Mouse (Mus musculus): Measurements from ENCODE around the gene Aktip. TPM values are rescaled to one million over a fixed set of nuclear protein-coding genes. Genes with fewer than 3 reads are reported as not detected.

The Aktip gene
- total RNA-seq, 2 experiments from 2014 or later, result 137 to 138 TPM

DNA sequence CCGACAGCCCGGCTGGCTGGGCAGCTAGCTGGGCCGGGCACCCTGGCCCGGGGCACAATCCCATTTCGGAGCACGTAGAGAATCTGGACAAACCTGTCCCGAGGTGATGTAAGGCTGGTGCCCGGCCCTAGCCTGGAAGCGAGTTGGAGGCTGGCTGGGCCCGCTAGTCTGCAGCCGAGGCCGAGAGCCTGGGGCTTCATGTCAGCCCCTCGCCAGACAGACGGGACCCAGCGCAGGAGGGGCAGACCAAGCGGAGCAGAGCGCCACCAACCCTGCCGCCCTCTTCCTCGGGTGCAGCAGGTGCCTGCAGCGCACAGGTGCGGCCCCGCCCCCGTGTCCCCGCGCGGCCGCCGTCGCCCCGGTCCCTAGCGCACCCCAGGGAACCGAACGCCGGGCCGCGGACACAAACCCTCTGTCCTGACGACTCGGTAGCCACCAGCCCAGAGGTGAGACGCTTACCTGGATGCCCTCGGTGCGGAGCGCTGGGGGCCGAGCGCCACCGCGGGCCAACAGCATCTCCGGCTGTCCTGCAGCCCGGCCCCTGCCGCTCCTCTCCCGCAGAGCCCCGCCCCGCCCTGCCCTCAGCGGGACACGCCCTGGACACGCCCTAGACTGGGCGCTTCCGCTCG lies 66.2 kb downstream of the Aktip start:
- no peak for DNase-seq (ENCODE audit: low spot score in 2 of 2)

GRCm38 (mm10) chr8:91132731-91133130 lies 67.0 kb downstream of the Aktip start:
- no peak for DNase-seq (ENCODE audit: low spot score in 2 of 2)

DNA sequence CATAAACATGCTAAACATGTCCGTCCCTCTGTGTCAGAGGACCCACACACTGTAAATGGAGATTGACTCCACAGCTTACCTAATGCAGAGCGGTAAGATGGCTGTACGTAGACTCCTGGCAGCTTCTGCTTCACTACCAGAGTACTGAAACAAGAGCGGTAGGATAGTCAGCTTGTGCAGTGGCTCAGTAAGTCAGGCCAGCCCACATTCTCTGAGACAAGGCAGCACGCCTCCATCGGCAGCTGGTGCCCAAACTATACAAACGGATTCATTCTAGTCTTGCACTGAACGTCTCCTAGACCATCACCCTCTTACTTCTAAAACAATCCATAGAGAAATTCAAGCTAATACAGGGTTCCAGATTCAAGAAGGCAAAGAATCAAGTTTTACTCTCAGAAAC lies 73.0 kb downstream of the Aktip start:
- peak; percentile 42 to 56 for DNase-seq (ENCODE audit: low spot score in 2 of 2)

- DNase-seq (ENCODE audit: low spot score in 2 of 2), result no peak
These were observed 75.5 kb downstream of the Aktip start for GRCm38 (mm10) chr8:91124315-91124714.

GRCm38 (mm10) chr8:91118131-91118530 lies 81.6 kb downstream of the Aktip start:
- no peak for DNase-seq (ENCODE audit: low spot score in 2 of 2)

DNA sequence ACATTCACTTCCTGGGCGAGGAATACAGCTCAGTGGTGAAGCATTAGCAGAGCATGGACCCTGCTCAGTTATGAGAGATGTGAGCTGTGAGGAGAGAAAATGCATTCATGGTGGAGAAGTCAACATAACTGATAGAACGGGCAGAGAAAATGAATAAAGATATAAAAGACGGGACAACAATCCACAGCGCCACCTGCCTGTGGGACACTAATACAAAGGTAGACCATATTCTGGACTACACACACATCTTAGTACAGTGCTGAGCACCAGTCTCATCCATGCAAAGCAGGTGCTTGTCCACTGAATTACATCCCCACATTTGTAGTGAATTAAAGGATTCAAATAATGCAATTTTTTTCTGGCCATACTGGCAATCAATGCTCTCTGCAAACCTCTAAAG lies 82.2 kb downstream of the Aktip start:
- no peak for DNase-seq (ENCODE audit: low spot score in 2 of 2)

DNA sequence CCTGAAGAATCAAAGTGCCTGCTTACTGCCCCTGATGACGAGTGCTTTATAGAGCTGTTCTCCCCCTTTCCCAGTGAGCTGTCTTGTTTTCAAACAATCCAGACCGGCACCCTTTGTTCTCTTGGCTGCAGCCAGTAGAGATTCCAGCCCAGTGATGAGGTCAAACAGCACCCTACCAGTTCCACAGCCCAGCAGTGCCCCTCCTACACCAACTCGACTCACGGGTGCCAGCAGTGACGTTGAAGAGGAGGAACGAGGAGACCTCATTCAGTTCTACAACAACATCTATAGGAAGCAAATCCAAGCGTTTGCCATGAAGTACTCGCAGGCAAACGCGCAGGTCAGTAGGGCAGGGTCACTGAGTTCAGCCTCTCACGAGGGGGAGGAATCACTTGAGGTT lies 84.9 kb downstream of the Aktip start:
- DNase-seq (ENCODE audit: low spot score in 2 of 2), result no peak

- DNase-seq (ENCODE audit: low spot score in 2 of 2), result no peak
These were observed 85.3 kb downstream of the Aktip start for GRCm38 (mm10) chr8:91114428-91114827.

DNA sequence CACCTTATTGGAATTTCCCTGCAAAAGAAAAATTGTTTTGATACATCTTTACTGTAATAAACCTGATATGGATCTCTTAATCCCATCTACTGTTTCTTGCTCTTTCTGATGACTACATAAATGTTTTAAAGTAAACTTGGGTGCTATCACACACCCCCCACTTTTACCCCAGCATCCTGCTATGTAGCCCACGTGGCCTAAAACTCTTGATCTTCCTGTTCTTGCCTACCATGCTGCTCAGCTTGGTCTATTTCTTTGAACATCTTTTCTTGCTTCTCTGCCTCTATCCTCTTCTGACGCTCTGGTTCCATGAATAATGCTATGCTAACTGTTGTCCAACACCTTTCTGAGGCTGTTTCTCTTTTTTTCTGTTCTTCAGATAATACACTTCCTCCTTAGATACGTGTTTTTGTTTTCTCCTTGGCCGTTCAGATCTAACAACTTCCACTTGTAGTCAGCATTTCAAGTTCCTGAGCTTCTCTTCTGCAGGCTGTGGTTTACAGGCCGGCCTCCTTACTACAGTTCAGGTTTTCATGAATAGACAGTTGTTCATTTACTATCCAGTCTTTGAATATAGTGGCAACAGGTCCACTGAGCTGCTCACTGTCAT lies 87.8 kb downstream of the Aktip start:
- no peak for DNase-seq (ENCODE audit: low spot score in 2 of 2)

GRCm38 (mm10) chr8:91106271-91106670 lies 93.5 kb downstream of the Aktip start:
- no peak for DNase-seq (ENCODE audit: low spot score in 2 of 2)

DNA sequence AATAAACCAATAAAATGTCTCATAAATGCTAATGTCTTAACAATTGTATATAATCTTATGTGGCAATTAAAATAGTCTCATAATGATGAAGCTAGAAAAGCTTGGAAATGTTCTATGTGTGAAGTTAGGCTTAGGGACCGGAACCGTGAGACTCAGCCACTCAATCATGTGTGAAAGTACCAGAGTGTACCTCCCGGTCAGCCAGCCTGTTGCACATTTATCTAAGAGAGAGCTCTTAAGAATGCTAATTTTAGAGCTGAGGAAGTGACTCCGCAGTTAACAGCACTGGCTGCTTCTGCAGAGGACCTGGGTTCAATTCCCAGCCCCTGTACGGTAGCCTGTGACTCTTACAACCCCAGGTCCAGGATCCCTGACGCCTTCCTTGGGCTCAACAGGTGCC lies 101.7 kb downstream of the Aktip start:
- DNase-seq (ENCODE audit: low spot score in 2 of 2), result no peak

DNA sequence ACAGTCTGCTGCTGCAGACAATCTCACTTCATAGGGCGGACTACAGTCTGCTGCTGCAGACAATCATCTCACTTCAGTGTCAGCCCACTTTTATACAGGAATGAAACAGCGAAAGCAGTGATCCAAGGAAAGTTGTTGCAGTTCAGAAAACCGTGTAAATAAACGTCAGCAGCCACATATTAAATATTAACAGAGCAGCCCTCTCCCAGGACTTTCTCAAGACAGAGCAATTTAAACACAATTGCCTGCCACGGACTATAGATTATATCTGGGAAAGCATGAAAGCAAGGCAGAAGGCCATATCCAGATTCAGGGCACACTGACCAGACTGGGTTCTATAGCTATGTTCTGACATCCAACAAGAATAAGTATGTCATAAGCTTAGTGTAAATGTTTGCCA lies 105.6 kb downstream of the Aktip start:
- no peak for DNase-seq (ENCODE audit: low spot score in 2 of 2)

GRCm38 (mm10) chr8:91089601-91090000 lies 110.2 kb downstream of the Aktip start:
- no peak for DNase-seq (ENCODE audit: low spot score in 2 of 2)

DNA sequence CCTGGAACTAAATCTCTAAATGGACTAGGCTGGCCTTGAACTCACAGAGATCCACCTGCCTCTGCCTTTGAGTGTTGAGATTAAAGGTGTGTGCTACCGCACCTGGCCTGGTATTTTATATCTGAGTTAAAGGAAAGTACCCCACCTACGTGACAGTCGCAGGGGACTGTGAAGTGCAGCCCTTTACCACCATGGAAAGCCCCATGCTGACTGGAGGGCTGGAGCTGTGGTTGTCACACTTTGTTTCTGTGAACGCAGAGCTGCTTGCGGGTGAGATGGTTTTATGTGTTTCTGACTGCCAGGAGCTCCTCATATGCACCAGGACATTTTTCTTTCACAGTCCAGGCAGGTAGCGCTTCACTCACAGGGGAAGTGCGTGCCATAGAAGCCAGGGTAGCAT lies 111.3 kb downstream of the Aktip start:
- no peak for DNase-seq (ENCODE audit: low spot score in 2 of 2)

GRCm38 (mm10) chr8:91082428-91082827 lies 117.3 kb downstream of the Aktip start:
- DNase-seq (ENCODE audit: low spot score in 2 of 2), result no peak

DNA sequence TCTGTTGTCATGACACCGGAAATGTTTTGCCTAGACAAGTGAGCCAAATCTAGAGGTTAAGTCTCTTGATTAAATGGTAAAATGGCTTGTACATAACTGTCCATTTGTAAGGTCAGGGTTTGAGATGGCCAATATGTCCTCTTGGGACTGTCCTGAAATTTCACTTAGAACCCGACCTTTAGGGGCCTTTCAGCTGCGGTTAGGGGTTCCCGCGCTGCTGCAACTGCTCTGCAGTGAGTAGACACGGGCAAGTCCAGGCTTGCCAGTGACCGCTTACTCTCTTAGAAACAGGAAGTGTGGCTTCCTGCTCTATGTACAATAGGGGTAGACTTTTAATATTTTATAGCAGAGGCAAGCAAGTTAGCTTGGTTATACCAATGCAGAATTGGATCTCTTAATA lies 117.9 kb downstream of the Aktip start:
- DNase-seq (ENCODE audit: low spot score in 2 of 2), result no peak

DNA sequence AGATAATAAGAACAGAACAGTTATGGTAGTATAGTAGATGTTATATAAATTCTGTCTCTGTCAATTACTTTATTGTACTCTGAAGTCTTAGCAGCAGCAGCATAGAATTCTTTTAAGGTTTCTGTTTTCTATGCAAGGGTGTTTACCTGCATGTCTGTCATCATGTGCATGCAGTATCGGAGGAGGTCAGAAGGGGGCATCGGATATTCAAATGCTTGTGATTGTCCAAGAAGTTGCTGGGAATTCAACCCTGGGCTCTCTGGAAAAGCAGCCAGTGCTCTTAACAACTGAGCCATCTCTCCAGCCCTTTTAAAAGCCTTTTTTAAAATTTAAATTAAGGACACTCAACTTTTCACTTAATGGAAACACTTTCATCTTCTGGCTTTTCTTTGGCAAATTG lies 120.1 kb downstream of the Aktip start:
- no peak for DNase-seq (ENCODE audit: low spot score in 2 of 2)

DNA sequence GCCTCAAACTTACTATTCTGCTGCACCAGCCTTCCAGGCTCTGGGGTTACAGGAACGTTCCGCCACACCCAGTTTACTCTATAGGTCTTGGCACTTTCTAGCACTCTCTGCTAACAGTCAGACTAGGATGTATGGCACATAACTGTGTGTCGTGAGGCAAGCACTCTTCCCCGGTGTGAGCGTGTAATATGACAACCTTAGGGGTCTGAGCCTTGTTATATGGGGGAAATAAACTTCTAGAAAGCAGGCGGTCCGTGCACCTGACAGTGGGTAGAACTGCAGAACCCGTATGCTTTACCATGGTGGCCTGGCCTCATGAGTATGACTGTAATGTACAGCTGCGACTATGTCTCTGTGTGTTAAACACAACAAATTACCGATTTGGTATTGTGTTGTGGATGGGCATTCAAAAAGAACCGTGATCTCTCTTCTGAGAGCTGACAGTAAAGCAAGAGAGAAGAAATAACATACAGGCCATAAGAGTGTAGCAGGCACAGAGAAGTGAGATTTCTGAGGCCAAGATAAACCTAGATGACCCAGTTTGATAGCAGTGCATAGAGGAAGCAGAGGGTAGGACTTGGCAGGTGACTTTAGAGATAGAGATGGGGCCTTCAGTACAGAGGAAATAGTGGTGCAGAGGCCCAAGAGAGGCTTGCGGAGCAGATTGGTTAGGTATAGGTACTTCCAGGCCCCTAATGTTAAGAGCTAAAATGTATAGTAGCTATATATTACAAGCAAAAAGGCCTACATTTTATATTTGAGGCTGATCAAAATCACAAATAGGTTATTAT lies 122.5 kb downstream of the Aktip start:
- DNase-seq (ENCODE audit: low spot score in 2 of 2), result no peak

DNA sequence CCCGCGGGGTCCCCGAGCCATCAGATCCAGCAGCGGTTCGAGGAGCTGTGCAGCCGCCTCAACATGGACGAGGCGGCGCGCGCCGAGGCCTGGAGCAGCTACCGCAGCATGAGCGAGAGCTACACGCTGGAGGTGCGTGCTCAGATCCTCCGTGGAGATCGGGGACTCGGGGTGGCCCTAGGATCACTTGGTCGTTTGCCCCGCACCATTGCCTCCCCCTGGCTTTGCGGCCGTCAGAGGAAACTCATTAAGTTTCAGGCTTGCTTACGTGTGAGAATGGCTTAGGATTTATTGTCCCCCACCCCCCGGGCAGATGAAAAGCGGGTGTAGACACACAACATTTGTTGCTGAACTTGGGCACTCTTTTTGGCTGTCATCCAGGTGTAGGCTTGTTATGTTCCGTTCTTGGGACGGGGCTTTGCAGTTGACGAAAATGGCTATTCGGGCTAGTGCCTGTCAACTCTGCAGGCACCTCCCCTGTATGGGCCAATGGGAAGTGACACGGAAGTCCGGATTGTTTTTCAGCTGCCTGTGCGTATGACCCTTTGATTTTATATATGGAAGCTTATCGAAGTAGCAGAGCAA lies 129.4 kb downstream of the Aktip start:
- peak; percentile 51 to 55 for DNase-seq (ENCODE audit: low spot score in 2 of 2)

GRCm38 (mm10) chr8:91069834-91070233 lies 129.9 kb downstream of the Aktip start, which contains the start of gene Rbl2:
Rbl2 (plus strand) TSS chr8:91070057.
- peak; percentile 98 for DNase-seq (ENCODE audit: low spot score in 2 of 2)

- no peak for DNase-seq (ENCODE audit: low spot score in 2 of 2)
These were observed 130.4 kb downstream of the Aktip start for GRCm38 (mm10) chr8:91069407-91069806.

DNA sequence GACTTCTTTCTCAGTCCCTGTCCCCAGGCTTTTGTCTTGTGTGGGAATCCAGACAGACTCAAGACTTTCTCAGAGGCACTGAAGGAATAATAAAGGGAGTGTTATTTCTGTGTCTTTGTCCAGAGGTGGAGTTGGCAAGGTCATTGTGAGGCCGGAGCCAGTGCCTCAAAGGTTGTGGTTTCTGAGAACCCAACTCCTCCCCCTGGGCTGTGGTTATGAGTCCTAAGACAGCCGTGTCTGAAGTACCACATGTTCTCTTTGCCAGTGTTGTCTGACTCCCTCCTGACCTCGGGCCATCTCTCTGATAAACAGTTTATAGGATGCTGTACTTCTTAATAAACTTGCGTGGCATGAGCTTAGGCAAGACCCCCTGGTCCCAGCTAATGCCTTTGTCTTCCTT lies 134.6 kb downstream of the Aktip start:
- no peak for DNase-seq (ENCODE audit: low spot score in 2 of 2)
